Mouse (Mus musculus) spleen, postnatal 10 days (tissue): ENCODE results near the gene Gm20388.

Experiments
- DNase-seq, 2 experiments: peaks; one replicate each; pipeline ENCODE4 v3.0.0; 2021 to 2022; ENCODE audit warnings: low spot score in 2 of 2

The Gm20388 gene

GRCm38 (mm10) chr8:120435781-120436180 is 525.1 kb downstream of the Gm20388 start:
- DNase-seq = no peak

GRCm38 (mm10) chr8:120436491-120437030 is 525.9 kb downstream of the Gm20388 start:
- DNase-seq = no peak

- no peak for DNase-seq
Observed at GRCm38 (mm10) chr8:120437207-120437606, 526.6 kb downstream of the Gm20388 start.

- DNase-seq = no peak
Observed at GRCm38 (mm10) chr8:120437666-120438395, 527.2 kb downstream of the Gm20388 start.

- no peak for DNase-seq
Observed at GRCm38 (mm10) chr8:120439309-120439708, 528.7 kb downstream of the Gm20388 start.

- DNase-seq = no peak
Observed at GRCm38 (mm10) chr8:120440739-120441138, 530.1 kb downstream of the Gm20388 start.

GRCm38 (mm10) chr8:120441637-120442036 is 531.0 kb downstream of the Gm20388 start:
- no peak for DNase-seq

GRCm38 (mm10) chr8:120442306-120443003 is 531.8 kb downstream of the Gm20388 start:
- DNase-seq = no peak

- peak in 1 of 2 experiments; percentile 67 for DNase-seq
Observed at GRCm38 (mm10) chr8:120445249-120445648, 534.6 kb downstream of the Gm20388 start.

GRCm38 (mm10) chr8:120448131-120448530 is 537.5 kb downstream of the Gm20388 start:
- DNase-seq = no peak

- DNase-seq = no peak
Observed at GRCm38 (mm10) chr8:120449139-120449538, 538.5 kb downstream of the Gm20388 start.

GRCm38 (mm10) chr8:120449608-120450031 is 539.0 kb downstream of the Gm20388 start:
- no peak for DNase-seq

- no peak for DNase-seq
Observed at GRCm38 (mm10) chr8:120452111-120452510, 541.5 kb downstream of the Gm20388 start.

GRCm38 (mm10) chr8:120454404-120454803 is 543.8 kb downstream of the Gm20388 start:
- no peak for DNase-seq

- DNase-seq = no peak
Observed at GRCm38 (mm10) chr8:120460375-120460774, 549.7 kb downstream of the Gm20388 start.

- DNase-seq = no peak
Observed at GRCm38 (mm10) chr8:120462119-120462551, 551.5 kb downstream of the Gm20388 start.

GRCm38 (mm10) chr8:120462611-120463010 is 552.0 kb downstream of the Gm20388 start:
- no peak for DNase-seq

GRCm38 (mm10) chr8:120463918-120464584 is 553.4 kb downstream of the Gm20388 start:
- no peak for DNase-seq

GRCm38 (mm10) chr8:120464585-120464937 is 553.9 kb downstream of the Gm20388 start:
- no peak for DNase-seq

GRCm38 (mm10) chr8:120465710-120466109 is 555.1 kb downstream of the Gm20388 start:
- no peak for DNase-seq

GRCm38 (mm10) chr8:120466266-120466665 is 555.6 kb downstream of the Gm20388 start:
- no peak for DNase-seq

- no peak for DNase-seq
Observed at GRCm38 (mm10) chr8:120467598-120467997, 557.0 kb downstream of the Gm20388 start.
